Mouse (Mus musculus): ENCODE data around the gene Madd. TPM values are rescaled to one million over a fixed set of nuclear protein-coding genes. Genes with fewer than 3 reads are reported as not detected.
"Not testable (repeated sequence)": the region's sequence is repeated elsewhere in the genome, so short reads cannot be mapped to it uniquely, and the experiment has no call there.

The Madd gene
- polyA plus RNA-seq, 1 experiment from 2014 or later, result 4.1 TPM

DNA sequence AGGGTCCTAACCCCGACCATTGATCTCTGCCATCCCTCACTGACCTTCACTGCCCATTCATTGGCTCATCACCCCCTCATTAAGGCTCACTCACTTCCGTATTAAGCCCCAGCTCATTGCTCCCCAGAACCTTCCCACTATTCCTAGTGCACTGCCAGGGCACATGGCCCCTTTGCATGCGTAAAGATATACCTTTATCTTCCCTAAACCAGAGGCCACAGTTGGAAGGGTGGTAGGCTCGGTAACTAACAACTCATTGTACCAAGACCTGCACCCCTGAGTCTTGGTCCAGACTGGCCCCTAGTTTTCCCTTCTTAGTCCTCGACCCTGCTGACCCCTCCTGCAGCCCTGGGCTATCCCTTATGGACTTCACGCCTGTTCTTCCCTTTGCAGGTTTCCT is 69.8 kb downstream of the Madd start:
- H3K4me2 ChIP-seq, result no peak overlapping the region
- no peaks in the 10 kb centered on the region for H3K9me3 ChIP-seq (replicated peaks)
- WGBS, result 73% methylated on average over 6 of the region's 6 CpGs
- no peaks in the 10 kb centered on the region for H3K36me3 ChIP-seq
- H3K4me1 ChIP-seq (replicated peaks), result peaks cover 34% of the 10 kb centered on the region
- H3K27ac ChIP-seq, result no peak overlapping the region
- no peaks in the 10 kb centered on the region for H3K27me3 ChIP-seq
- H3K9ac ChIP-seq, result no peak overlapping the region
- ATAC-seq (replicated peaks; ENCODE audit: insufficient number of reproducible peaks, insufficient read depth, low FRiP score, low read depth), result no peak
- H3K4me3 ChIP-seq, result no peak overlapping the region

DNA sequence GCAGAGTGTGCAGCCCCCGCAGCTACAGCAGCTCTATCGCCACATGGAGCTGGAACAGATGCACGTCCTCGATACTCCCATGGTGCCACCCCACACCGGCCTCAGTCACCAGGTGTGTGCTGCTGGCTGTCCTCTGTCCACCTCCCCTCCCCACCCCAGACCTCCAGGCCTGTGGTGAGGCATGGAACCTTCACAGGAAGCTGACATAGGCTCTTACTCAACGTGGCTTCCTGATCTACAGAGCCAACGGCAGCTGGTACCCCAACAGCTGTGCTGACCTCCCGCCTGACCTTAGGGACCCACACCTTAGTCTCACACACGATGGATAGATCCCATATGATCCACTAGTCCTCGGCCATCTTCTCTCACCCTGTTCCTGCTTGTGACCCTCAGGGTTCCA is 70.3 kb downstream of the Madd start:
- Histone ChIP-seq H3K9ac (no peak overlapping the region), H3K4me3 (no peak overlapping the region), H3K9me3 (replicated peaks) (no peaks in the 10 kb centered on the region), H3K4me2 (no peak overlapping the region), H3K4me1 (replicated peaks) (peaks cover 34% of the 10 kb centered on the region), H3K27me3 (no peaks in the 10 kb centered on the region), H3K27ac (no peak overlapping the region), H3K36me3 (no peaks in the 10 kb centered on the region)
- no peak for ATAC-seq (replicated peaks; ENCODE audit: insufficient number of reproducible peaks, insufficient read depth, low FRiP score, low read depth)
- WGBS, result 65% methylated on average over 10 of the region's 10 CpGs

DNA sequence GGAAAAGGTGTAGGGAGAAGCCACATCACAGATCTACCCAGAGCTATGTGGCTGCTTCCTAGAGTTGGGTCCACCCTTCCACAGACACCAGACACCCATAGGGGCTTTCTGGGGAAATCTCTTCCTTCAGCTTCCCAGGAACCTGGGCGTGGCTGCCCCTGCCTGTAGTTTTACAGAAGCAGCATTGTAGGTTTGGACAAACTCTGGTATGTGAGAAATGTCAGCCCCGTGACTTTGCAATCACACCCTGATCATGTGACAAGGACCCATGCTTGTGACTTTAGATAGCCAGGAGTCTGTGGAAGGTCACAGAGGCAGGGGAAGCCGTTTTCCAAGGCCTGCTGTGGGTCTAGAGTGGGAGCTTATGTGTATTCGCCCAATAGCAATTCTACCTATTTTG is 71.1 kb downstream of the Madd start:
- Histone ChIP-seq H3K9me3 (replicated peaks) (no peaks in the 10 kb centered on the region), H3K36me3 (no peaks in the 10 kb centered on the region), H3K9ac (no peak overlapping the region), H3K4me2 (no peak overlapping the region), H3K4me1 (replicated peaks) (peaks cover 31% of the 10 kb centered on the region), H3K27me3 (no peaks in the 10 kb centered on the region), H3K27ac (peak overlapping the region; percentile 66), H3K4me3 (no peak overlapping the region)
- ATAC-seq (replicated peaks; ENCODE audit: insufficient number of reproducible peaks, insufficient read depth, low FRiP score, low read depth), result no peak
- 34% methylated on average over 4 of the region's 4 CpGs for WGBS

DNA sequence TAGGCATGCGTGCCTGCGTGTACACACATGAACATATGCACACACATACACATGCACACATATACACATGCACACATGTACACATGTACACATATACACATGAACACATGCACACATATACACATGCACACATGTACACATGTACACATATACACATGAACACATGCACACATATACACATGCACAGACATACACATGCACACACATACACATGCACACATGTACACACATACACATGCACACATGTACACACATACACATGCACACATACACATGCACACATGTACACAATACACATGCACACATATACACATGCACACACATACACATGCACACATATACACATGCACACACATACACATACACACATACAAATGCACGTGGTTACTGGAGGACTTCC is 71.8 kb downstream of the Madd start:
- H3K27me3 ChIP-seq; H3K4me2 ChIP-seq; H3K27ac ChIP-seq; H3K9ac ChIP-seq; ATAC-seq (replicated peaks; ENCODE audit: insufficient number of reproducible peaks, insufficient read depth, low FRiP score, low read depth); H3K4me3 ChIP-seq; H3K9me3 ChIP-seq (replicated peaks); H3K36me3 ChIP-seq: not testable (repeated sequence)
- WGBS, result 84% methylated on average over 3 of the region's 3 CpGs
- peaks cover 24% of the 10 kb centered on the region for H3K4me1 ChIP-seq (replicated peaks)

DNA sequence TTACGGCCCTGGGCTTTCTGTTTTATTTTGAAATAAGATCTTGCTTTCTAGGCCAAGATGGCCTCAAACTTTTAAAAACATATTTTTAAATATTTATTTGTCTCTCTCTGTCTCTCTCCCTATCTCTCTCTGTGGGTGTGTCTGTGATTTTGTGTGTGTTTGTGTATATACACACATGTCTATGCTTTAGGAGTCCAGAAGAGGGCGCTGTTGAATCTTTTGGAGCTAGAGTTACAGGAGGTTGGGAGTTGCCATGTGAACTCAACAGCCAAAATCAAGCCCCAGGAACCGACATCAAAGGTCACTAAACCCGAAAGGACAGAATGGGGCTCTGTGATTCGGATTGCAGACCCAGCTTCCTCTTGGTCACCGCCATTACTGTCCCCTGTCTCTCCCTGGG is 73.2 kb downstream of the Madd start:
- H3K36me3 ChIP-seq, result no peaks in the 10 kb centered on the region
- no peak overlapping the region for H3K4me2 ChIP-seq
- H3K27me3 ChIP-seq, result no peaks in the 10 kb centered on the region
- ATAC-seq (replicated peaks; ENCODE audit: insufficient number of reproducible peaks, insufficient read depth, low FRiP score, low read depth), result no peak
- no peak overlapping the region for H3K9ac ChIP-seq
- 82% methylated on average over 6 of the region's 6 CpGs for whole genome bisulfite sequencing
- H3K4me3 ChIP-seq, result no peak overlapping the region
- peaks cover 15% of the 10 kb centered on the region for H3K4me1 ChIP-seq (replicated peaks)
- no peak overlapping the region for H3K27ac ChIP-seq
- H3K9me3 ChIP-seq (replicated peaks), result no peaks in the 10 kb centered on the region

DNA sequence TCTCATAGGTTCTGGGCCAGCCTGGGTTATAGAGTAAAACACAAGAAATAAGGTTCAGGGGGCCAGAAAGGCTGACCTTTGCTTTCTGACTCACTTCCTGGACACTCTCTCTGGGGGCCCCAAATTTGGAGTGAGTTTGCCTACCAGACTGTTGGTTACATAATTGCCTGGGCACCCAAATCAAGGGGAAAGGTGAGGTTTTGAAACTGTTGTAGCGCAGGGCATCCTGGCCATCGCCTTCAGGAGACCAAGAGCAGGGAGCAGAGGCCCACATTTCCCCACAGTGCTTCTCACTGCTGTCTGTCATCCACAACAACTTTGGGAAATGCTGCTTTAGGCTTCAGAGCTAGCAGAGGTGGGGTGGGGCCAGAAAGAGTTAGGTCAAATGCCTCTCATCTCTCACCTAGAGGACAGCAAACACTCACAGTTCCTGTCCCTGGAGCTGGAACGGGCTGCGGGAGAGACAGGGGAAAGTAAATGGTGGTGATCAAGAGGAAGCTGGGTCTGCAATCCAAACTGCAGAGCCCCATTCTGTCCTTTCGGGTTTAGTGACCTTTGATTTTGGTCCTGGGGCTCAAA is 73.7 kb downstream of the Madd start:
- no peak for ATAC-seq (replicated peaks; ENCODE audit: insufficient number of reproducible peaks, insufficient read depth, low FRiP score, low read depth)
- H3K27me3 ChIP-seq, result no peaks in the 10 kb centered on the region

DNA sequence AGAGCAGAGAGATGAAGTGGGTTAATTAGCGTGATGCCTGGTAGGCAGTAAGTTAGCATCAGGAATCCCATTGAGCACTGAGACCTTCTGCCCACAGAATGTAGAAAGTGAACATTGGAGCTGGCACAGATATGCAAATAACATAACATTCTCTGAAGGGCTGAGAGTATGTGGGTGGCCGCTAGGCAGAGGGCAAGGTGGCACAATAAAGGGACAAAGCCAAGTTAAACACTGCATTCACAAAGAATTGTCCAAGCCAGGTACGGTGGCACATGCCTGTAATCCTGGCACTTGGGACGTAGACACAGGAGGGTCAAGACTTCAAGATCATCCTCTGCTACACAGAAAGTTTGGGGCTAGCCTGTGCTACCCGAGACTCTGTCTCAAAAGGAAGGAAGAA is 74.4 kb downstream of the Madd start:
- no peaks in the 10 kb centered on the region for H3K27me3 ChIP-seq
- no peak overlapping the region for H3K9ac ChIP-seq
- no peaks in the 10 kb centered on the region for H3K36me3 ChIP-seq
- H3K4me2 ChIP-seq, result no peak overlapping the region
- H3K4me1 ChIP-seq (replicated peaks), result peaks cover 12% of the 10 kb centered on the region
- no peak for ATAC-seq (replicated peaks; ENCODE audit: insufficient number of reproducible peaks, insufficient read depth, low FRiP score, low read depth)
- H3K27ac ChIP-seq, result no peak overlapping the region
- H3K4me3 ChIP-seq, result no peak overlapping the region
- WGBS, result 78% methylated on average over 5 of the region's 5 CpGs
- H3K9me3 ChIP-seq (replicated peaks), result no peaks in the 10 kb centered on the region

More for the DNA sequence above, 73.7 kb downstream of the Madd start:
- Histone ChIP-seq H3K4me1 (replicated peaks) (peaks cover 12% of the 10 kb centered on the region), H3K9ac (no peak overlapping the region), H3K27ac (no peak overlapping the region), H3K4me3 (no peak overlapping the region), H3K4me2 (no peak overlapping the region), H3K9me3 (replicated peaks) (no peaks in the 10 kb centered on the region), H3K36me3 (no peaks in the 10 kb centered on the region)
- 79% methylated on average over 5 of the region's 5 CpGs for WGBS

DNA sequence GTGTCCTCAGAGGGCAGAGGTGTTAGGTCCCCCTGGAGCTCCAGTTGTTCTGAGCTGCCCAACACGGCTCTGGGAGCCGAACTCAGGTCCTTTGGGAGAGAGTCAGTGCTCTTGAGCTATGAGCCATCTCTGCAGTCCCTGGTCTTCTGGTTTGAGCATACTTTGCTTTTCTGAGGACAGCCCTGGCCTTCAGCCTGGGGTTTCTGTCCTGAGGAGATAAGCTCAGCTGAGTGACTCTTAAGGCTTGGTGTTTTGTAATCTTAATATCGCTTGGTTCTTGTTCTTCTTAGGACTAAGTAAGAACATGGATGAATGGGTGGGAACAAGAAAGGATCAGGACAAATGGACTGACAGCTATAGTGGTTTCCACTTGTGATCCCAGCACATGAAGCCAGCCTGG is 75.5 kb downstream of the Madd start:
- H3K4me3 ChIP-seq, result no peak overlapping the region
- H3K9ac ChIP-seq, result no peak overlapping the region
- no peaks in the 10 kb centered on the region for H3K9me3 ChIP-seq (replicated peaks)
- ATAC-seq (replicated peaks; ENCODE audit: insufficient number of reproducible peaks, insufficient read depth, low FRiP score, low read depth), result no peak
- no peak overlapping the region for H3K27ac ChIP-seq
- no peaks in the 10 kb centered on the region for H3K36me3 ChIP-seq
- H3K4me1 ChIP-seq (replicated peaks), result peaks cover 11% of the 10 kb centered on the region
- WGBS, result 74% methylated on average over 3 of the region's 3 CpGs
- no peaks in the 10 kb centered on the region for H3K27me3 ChIP-seq
- no peak overlapping the region for H3K4me2 ChIP-seq

DNA sequence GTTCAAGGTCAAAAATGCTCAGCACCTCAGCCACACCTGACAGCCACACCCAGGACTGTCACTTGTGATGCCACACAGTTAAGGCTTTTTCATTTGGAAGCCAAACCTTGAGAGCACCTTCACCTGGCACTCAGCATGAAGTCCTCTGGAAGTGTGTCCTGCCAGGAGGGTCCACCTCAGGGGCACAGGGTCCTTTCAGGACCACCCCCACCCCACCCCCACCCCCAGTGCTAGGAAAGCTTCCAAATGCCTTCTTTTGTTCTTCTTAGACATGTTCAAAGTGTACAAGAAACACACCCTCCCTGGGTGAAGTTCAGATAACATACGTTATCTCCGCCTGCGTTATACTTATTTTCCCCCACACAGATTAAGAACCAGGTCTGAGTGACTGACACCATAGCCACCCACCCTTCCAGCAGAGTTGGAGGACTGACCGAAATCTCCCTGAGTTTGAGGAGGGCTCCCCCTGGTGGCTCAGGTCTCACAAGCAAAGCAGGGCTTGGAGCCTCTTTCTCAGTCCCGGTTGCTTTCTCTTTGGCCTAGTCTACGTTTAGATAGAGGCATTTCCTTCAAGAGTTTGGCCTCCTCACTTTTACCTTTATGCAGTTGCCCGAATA is 82.4 kb downstream of the Madd start:
- H3K9ac ChIP-seq, result no peak overlapping the region
- H3K27ac ChIP-seq, result no peak overlapping the region
- peaks cover 9% of the 10 kb centered on the region for H3K4me1 ChIP-seq (replicated peaks)
- no peak overlapping the region for H3K4me3 ChIP-seq
- no peaks in the 10 kb centered on the region for H3K36me3 ChIP-seq
- H3K27me3 ChIP-seq, result no peaks in the 10 kb centered on the region
- peak; percentile 73 for ATAC-seq (replicated peaks; ENCODE audit: insufficient number of reproducible peaks, insufficient read depth, low FRiP score, low read depth)
- H3K4me2 ChIP-seq, result no peak overlapping the region
- WGBS, result 5% methylated on average over 7 of the region's 7 CpGs
- no peaks in the 10 kb centered on the region for H3K9me3 ChIP-seq (replicated peaks)

DNA sequence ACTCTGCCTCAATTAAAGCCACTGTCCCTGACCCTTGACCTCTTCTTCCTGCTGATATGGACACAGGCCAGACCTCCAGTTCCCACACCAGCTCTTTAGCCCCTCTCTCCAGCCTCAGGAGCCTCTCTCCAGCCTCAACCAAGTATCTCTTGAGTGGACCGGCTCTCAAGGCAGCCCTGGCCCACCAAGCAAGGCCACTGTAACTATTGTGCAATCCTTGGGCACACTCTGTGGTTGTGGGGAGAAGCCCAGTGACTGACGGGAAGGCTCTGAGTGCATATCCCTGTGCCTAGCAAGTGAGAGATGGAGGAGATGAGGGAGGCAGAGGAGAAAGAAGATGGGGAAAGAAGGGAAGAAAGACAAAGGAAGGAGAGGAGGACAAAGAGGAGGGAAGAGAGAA is 85.5 kb downstream of the Madd start:
- Histone ChIP-seq H3K4me1 (replicated peaks) (peaks cover 9% of the 10 kb centered on the region), H3K9me3 (replicated peaks) (no peaks in the 10 kb centered on the region), H3K9ac (no peak overlapping the region), H3K4me3 (no peak overlapping the region), H3K36me3 (no peaks in the 10 kb centered on the region), H3K27me3 (no peaks in the 10 kb centered on the region), H3K4me2 (no peak overlapping the region), H3K27ac (no peak overlapping the region)
- WGBS, result 80% methylated on average over 2 of the region's 2 CpGs
- ATAC-seq (replicated peaks; ENCODE audit: insufficient number of reproducible peaks, insufficient read depth, low FRiP score, low read depth), result no peak

DNA sequence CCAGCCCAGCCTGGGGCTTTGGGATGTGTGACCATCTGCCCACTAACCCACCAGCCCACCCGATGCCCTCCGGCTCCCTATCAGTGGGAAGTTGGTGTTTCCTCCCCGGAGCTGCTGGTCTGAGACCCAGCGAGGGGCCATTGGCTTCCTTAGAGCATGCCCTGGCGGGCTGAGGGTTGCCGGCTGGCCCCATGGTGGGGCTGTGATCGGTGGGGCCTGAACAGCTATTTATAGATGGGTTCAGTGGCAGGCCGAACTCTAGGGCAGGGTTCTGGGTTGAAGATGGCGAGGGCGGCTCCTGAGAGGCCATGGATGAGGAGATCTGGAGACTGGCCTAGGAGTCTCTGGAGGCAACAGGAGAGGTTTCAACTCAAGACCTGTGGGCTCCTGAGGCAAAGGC is 86.6 kb downstream of the Madd start:
- peaks cover 9% of the 10 kb centered on the region for H3K4me1 ChIP-seq (replicated peaks)
- H3K9ac ChIP-seq, result no peak overlapping the region
- 44% methylated on average over 10 of the region's 10 CpGs for WGBS
- no peak overlapping the region for H3K27ac ChIP-seq
- H3K36me3 ChIP-seq, result no peaks in the 10 kb centered on the region
- H3K4me3 ChIP-seq, result peak overlapping the region; percentile 9; the same call in 1 of the 2 replicates
- no peaks in the 10 kb centered on the region for H3K27me3 ChIP-seq
- H3K9me3 ChIP-seq (replicated peaks), result no peaks in the 10 kb centered on the region
- no peak for ATAC-seq (replicated peaks; ENCODE audit: insufficient number of reproducible peaks, insufficient read depth, low FRiP score, low read depth)
- H3K4me2 ChIP-seq, result peak overlapping the region; percentile 5; the same call in 1 of the 2 replicates

DNA sequence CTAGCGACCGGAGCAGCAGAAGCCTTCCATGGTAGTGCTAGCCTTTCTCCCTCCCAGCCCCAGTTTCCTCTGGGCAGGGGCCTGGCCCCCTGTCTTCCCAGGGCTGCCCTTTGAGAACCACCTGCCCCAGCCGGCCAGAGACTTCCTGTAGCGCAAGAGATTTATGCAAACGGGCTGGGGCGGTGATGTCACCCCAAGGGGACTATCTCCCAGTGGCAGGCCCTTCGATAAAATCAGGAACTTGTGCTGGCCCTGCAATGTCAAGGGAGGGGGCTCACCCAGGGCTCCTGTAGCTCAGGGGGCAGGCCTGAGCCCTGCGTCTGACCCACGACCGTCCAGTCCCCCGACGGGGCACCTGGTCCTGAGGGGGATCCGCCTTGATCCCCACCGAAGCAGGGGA is 87.1 kb downstream of the Madd start:
- no peak for ATAC-seq (replicated peaks; ENCODE audit: insufficient number of reproducible peaks, insufficient read depth, low FRiP score, low read depth)

More for the DNA sequence above, 87.1 kb downstream of the Madd start:
- H3K4me2 ChIP-seq, result peak overlapping the region; percentile 5; the same call in 1 of the 2 replicates
- H3K27me3 ChIP-seq, result no peaks in the 10 kb centered on the region
- H3K9me3 ChIP-seq (replicated peaks), result no peaks in the 10 kb centered on the region
- WGBS, result 60% methylated on average over 14 of the region's 14 CpGs
- H3K4me1 ChIP-seq (replicated peaks), result peaks cover 9% of the 10 kb centered on the region
- H3K4me3 ChIP-seq, result peak overlapping the region; percentile 9; the same call in 1 of the 2 replicates
- no peaks in the 10 kb centered on the region for H3K36me3 ChIP-seq
- no peak overlapping the region for H3K9ac ChIP-seq
- H3K27ac ChIP-seq, result no peak overlapping the region

All from heart, embryonic 15.5 days (tissue).